Mouse (Mus musculus): ENCODE data around the gene Gm10717. TPM values are rescaled to one million over a fixed set of nuclear protein-coding genes. Genes with fewer than 3 reads are reported as not detected.

The Gm10717 gene
- polyA plus RNA-seq (2012; rRNA removed), result not detected in 2 replicates

GRCm38 (mm10) chr9:3024912-3025467 is at the start of gene Gm10717:
Gene Gm10717, plus strand, starts transcription at chr9:3025417.

GRCm38 (mm10) chr9:3000445-3000972 is 24.7 kb upstream of the Gm10717 start, which contains the start of gene Gm10722:
Gene Gm10722, plus strand, starts transcription at chr9:3000922.

GRCm38 (mm10) chr9:3002794-3003396 is 22.3 kb upstream of the Gm10717 start, which contains the start of gene Gm11168:
Gene Gm11168, plus strand, starts transcription at chr9:3003346.

GRCm38 (mm10) chr9:3012733-3013279 is 12.4 kb upstream of the Gm10717 start, which contains the start of gene Gm10721:
Gene Gm10721, plus strand, starts transcription at chr9:3013140.

GRCm38 (mm10) chr9:3015354-3015753 is 9.9 kb upstream of the Gm10717 start, which contains the start of gene Gm10720:
Gene Gm10720, plus strand, starts transcription at chr9:3015654.

GRCm38 (mm10) chr9:3017108-3017507 is 8.1 kb upstream of the Gm10717 start, which contains the start of gene Gm10719:
Gene Gm10719, plus strand, starts transcription at chr9:3017408.

GRCm38 (mm10) chr9:3023312-3023984 is 1.8 kb upstream of the Gm10717 start, which contains the start of gene Gm10718:
Gene Gm10718, plus strand, starts transcription at chr9:3023547.

GRCm38 (mm10) chr9:3034299-3034698 is 9.1 kb downstream of the Gm10717 start, which contains the start of gene Gm17535:
Gene Gm17535, plus strand, starts transcription at chr9:3034599.

GRCm38 (mm10) chr9:3036577-3036976 is 11.4 kb downstream of the Gm10717 start, which contains the start of gene Gm10715:
Gene Gm10715, plus strand, starts transcription at chr9:3036877.

Other genes with a start within 250 kb of the Gm10717 start
- not detected in 2 replicates for gene Gm10722, start 24.5 kb upstream of the Gm10717 start, polyA plus RNA-seq (2012; rRNA removed)
- gene Gm11168, start 22.1 kb upstream of the Gm10717 start, polyA plus RNA-seq (2012; rRNA removed), result not detected in 2 replicates
- gene Gm10721, start 12.3 kb upstream of the Gm10717 start, polyA plus RNA-seq (2012; rRNA removed), result 0.10 TPM in 1 of 2 replicates, not detected in the other
- not detected in 2 replicates for gene Gm10720, start 9.8 kb upstream of the Gm10717 start, polyA plus RNA-seq (2012; rRNA removed)
- gene Gm10719, start 8.0 kb upstream of the Gm10717 start, polyA plus RNA-seq (2012; rRNA removed), result 0.14 TPM in 1 of 2 replicates, not detected in the other
- gene Gm10718, start 1.9 kb upstream of the Gm10717 start, polyA plus RNA-seq (2012; rRNA removed), result 0.41 TPM in 1 of 2 replicates, not detected in the other
- not detected in 2 replicates for gene Gm17535, start 9.2 kb downstream of the Gm10717 start, polyA plus RNA-seq (2012; rRNA removed)
- gene Gm10715, start 11.5 kb downstream of the Gm10717 start, polyA plus RNA-seq (2012; rRNA removed), result not detected in 2 replicates